Mouse (Mus musculus): ENCODE results near the gene Lyrm4.

The Lyrm4 gene

GRCm38 (mm10) chr13:36117143-36118014, at the start of gene Lyrm4, which contains the start of gene Fars2:
Gene Lyrm4 (minus strand): TSS chr13:36117526.
Gene Fars2 (plus strand): TSS chr13:36117412.
- in situ Hi-C loops (cut with MboI; ENCODE audit: low pct_unique_long_range_greater_than_20kb in 1 of 2, low sequenced_read_pairs in 2 of 2, unreplicated experiment in 1 of 2) = no loop called here

- in situ Hi-C loops (cut with MboI; ENCODE audit: low pct_unique_long_range_greater_than_20kb in 1 of 2, low sequenced_read_pairs in 2 of 2, unreplicated experiment in 1 of 2) = no loop called here
These were observed 46.6 kb upstream of the Lyrm4 start for GRCm38 (mm10) chr13:36163898-36164297.

DNA sequence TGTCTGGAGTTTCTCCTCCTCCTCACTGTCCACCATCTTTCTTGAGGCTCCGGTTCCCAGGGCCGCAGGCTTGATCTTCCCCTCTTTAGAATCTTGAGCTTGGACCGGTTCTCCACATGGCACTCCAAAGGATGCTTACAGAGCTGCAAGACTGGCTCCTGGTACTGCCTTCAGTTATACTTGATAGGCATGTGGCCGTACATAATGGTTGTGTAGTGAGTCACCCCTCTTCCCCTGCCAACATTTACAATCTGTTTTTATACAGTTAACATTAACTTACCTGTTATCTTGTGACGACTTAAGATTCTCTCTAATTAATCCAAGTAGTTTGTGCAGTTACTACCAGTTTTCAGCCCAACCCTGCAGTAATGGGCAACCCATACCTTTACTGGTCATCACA, 46.1 kb upstream of the Lyrm4 start:
- in situ Hi-C loops (cut with MboI; ENCODE audit: low pct_unique_long_range_greater_than_20kb in 1 of 2, low sequenced_read_pairs in 2 of 2, unreplicated experiment in 1 of 2) = no loop called here

- in situ Hi-C loops (cut with MboI; ENCODE audit: low pct_unique_long_range_greater_than_20kb in 1 of 2, low sequenced_read_pairs in 2 of 2, unreplicated experiment in 1 of 2) = no loop called here
These were observed 39.1 kb upstream of the Lyrm4 start for GRCm38 (mm10) chr13:36156340-36156931.

- in situ Hi-C loops (cut with MboI; ENCODE audit: low pct_unique_long_range_greater_than_20kb in 1 of 2, low sequenced_read_pairs in 2 of 2, unreplicated experiment in 1 of 2) = no loop called here
These were observed 35.6 kb upstream of the Lyrm4 start for GRCm38 (mm10) chr13:36152728-36153498.

GRCm38 (mm10) chr13:36150272-36150671, 32.9 kb upstream of the Lyrm4 start:
- in situ Hi-C loops (cut with MboI; ENCODE audit: low pct_unique_long_range_greater_than_20kb in 1 of 2, low sequenced_read_pairs in 2 of 2, unreplicated experiment in 1 of 2) = no loop called here

- in situ Hi-C loops (cut with MboI; ENCODE audit: low pct_unique_long_range_greater_than_20kb in 1 of 2, low sequenced_read_pairs in 2 of 2, unreplicated experiment in 1 of 2) = no loop called here
These were observed 32.0 kb upstream of the Lyrm4 start for GRCm38 (mm10) chr13:36149175-36149939.

DNA sequence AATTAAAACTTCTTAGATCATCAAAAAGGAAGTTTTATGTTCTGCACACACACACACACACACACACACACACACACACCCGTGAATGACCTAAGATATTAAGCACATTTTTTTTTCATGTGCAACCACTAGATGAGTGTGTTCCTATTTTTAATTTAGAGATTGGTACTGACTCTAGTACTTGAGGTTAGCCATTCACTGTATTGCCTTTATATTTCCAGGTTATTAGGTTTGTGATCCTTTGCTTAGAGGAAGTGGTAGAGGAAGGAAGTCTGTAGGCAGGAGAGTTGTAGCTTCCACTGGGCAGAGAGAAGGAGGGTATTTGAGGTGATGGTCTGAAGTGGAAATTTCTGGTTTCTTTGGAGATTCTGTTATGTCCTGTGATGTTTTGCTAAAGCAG, 28.3 kb upstream of the Lyrm4 start:
- in situ Hi-C loops (cut with MboI; ENCODE audit: low pct_unique_long_range_greater_than_20kb in 1 of 2, low sequenced_read_pairs in 2 of 2, unreplicated experiment in 1 of 2) = no loop called here

- in situ Hi-C loops (cut with MboI; ENCODE audit: low pct_unique_long_range_greater_than_20kb in 1 of 2, low sequenced_read_pairs in 2 of 2, unreplicated experiment in 1 of 2) = no loop called here
These were observed 23.1 kb upstream of the Lyrm4 start for GRCm38 (mm10) chr13:36140247-36141016.

- in situ Hi-C loops (cut with MboI; ENCODE audit: low pct_unique_long_range_greater_than_20kb in 1 of 2, low sequenced_read_pairs in 2 of 2, unreplicated experiment in 1 of 2) = no loop called here
These were observed 22.4 kb upstream of the Lyrm4 start for GRCm38 (mm10) chr13:36139703-36140102.

DNA sequence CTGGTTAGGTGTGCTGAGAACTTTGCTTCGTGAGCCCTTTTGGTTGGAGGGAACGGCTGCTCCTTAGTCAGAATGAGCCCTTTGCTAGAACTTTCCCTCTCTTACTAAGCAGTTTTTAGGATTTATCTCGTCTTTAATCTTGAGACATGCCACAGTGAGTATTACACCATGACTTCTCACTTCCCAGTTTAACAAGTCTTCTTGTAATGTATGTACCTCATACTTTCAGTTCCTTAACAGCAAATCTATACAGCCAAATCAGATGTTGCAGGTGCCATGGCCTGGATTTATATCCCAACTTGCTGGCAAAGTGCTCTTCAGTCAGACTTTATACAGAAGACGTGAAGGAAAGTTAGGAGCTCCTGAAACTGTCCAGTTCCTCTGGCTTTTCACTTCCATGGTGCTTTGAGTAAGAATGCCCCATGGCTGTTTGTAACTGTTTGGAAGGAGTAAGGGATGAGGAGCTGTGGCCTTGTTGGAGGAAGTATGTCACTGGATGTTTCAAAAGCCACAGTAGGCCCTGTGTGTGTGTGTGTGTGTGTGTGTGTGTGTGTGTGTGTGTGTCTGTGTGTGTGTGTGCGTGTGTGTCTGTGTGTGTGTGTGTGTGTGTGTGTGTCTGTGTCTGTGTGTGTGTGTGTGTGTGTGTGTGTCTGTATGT, 14.8 kb upstream of the Lyrm4 start:
- in situ Hi-C loops (cut with MboI; ENCODE audit: low pct_unique_long_range_greater_than_20kb in 1 of 2, low sequenced_read_pairs in 2 of 2, unreplicated experiment in 1 of 2) = no loop called here

GRCm38 (mm10) chr13:36131401-36131800, 14.1 kb upstream of the Lyrm4 start:
- in situ Hi-C loops (cut with MboI; ENCODE audit: low pct_unique_long_range_greater_than_20kb in 1 of 2, low sequenced_read_pairs in 2 of 2, unreplicated experiment in 1 of 2) = no loop called here

DNA sequence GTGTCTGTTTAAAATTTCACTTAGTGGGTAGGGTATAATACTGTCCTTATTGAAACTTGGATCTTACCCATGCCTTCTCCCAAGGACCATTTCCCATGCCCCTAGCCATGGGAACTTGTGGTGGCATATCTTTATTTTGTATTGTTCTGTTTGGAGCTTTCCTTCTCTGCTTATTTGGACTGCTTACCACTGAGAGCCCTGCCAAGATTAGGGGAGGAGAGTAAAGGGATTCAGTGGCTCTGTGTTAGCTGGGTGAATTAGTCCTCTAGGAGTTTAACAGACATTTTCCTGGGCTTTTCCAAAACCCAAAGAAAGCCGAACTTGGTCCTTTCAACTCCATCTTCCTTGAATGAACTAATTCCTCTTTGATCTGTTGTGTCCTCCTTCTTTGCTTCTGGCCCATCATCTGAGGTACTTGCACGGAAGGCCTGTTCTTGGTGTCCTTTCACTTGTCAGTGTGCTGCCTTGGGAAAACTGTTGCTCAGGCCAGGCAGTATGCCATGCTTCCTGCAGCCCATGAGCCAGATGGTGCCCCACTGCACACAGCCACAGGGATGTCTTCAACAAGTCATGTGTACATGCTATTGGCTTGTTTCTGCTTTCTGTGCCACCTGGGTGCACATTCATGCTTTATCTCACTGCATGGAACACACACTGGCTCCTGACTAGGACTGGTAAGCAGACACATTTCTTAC, 12.2 kb upstream of the Lyrm4 start:
- in situ Hi-C loops (cut with MboI; ENCODE audit: low pct_unique_long_range_greater_than_20kb in 1 of 2, low sequenced_read_pairs in 2 of 2, unreplicated experiment in 1 of 2) = no loop called here

- in situ Hi-C loops (cut with MboI; ENCODE audit: low pct_unique_long_range_greater_than_20kb in 1 of 2, low sequenced_read_pairs in 2 of 2, unreplicated experiment in 1 of 2) = no loop called here
These were observed 3.3 kb upstream of the Lyrm4 start for GRCm38 (mm10) chr13:36120606-36121005.

- in situ Hi-C loops (cut with MboI; ENCODE audit: low pct_unique_long_range_greater_than_20kb in 1 of 2, low sequenced_read_pairs in 2 of 2, unreplicated experiment in 1 of 2) = no loop called here
These were observed 2.4 kb upstream of the Lyrm4 start for GRCm38 (mm10) chr13:36119684-36120083.

DNA sequence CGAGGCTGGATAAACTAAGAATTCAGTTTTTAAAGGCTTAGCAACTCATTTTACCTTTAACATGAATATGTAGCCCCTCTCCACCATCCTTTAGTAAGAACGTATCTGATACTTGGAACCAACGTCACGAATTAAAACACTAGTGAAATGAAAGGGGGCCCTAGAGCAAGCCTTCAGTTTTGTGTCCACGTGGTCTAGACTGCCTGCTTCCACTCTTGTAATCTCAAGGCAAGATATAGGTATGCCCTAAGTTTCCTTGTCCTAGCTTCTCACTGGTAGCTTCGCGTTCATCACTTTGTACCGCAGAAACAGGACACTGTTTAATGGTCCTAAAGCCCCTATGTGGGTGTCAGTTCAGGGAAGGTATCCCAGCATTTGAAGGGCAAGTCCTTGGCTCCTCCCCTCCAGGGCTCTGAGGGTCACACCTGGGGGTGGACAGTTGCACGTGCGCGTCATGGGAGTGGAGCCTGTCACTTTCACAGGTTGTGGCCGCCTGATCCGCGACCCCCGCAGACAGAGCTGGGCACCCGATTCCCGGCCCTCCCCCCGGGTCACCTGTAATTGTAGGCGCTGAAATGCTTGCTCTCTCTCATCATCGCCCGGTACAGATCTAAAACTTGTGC, 695 bp downstream of the Lyrm4 start:
- in situ Hi-C loops (cut with MboI; ENCODE audit: low pct_unique_long_range_greater_than_20kb in 1 of 2, low sequenced_read_pairs in 2 of 2, unreplicated experiment in 1 of 2) = no loop called here

Data from mouse embryonic stem cell (cell line).